Mouse (Mus musculus) hindbrain, embryonic 10.5 days (tissue): Measurements from ENCODE around the gene Rasgrp3. TPM values are rescaled to one million over a fixed set of nuclear protein-coding genes. Genes with fewer than 3 reads are reported as not detected.

Experiments used
- DNase-seq: peaks from one replicate; pipeline ENCODE4 v3.0.0-alpha.2; 2017; ENCODE audit warnings: low spot score
- H3K27ac ChIP-seq: fragments of 300-500 bp; sonication (generic); 2 replicates; pipeline ENCODE4 v1.5.1; 2016; ENCODE audit warnings: mild to moderate bottlenecking, moderate library complexity
- H3K27me3 ChIP-seq: fragments of 300-500 bp; sonication (generic); 2 replicates; pipeline ENCODE4 v1.6.1; 2016; ENCODE audit warnings: mild to moderate bottlenecking; ENCODE audit not compliant: poor library complexity, insufficient read depth, severe bottlenecking
- H3K36me3 ChIP-seq: fragments of 300-500 bp; sonication (generic); 2 replicates; pipeline ENCODE4 v1.6.1; 2016; ENCODE audit warnings: mild to moderate bottlenecking, moderate library complexity
- H3K4me1 ChIP-seq: fragments of 300-500 bp; sonication (generic); replicated peaks from 2 replicates; pipeline ENCODE4 v1.6.1; 2016; ENCODE audit warnings: mild to moderate bottlenecking
- H3K4me3 ChIP-seq: fragments of 300-500 bp; sonication (generic); 2 replicates; pipeline ENCODE4 v1.5.1; 2016; ENCODE audit warnings: mild to moderate bottlenecking, moderate library complexity
- H3K9me3 ChIP-seq: fragments of 300-500 bp; sonication (generic); 2 replicates; pipeline ENCODE4 v1.6.1; 2016; ENCODE audit warnings: mild to moderate bottlenecking, moderate library complexity
- WGBS: fragments of 180-500 bp; shearing (Covaris S2); methylation state at CpG from one replicate; pipeline ENCODE4 v1.1.7; 2016; 5-methylcytosine and 5-hydroxymethylcytosine counted together
- polyA plus RNA-seq: library from polyadenylated mRNA; unstranded; fragments of >200 nt; fragmentation: Nextera tagmentation; extraction: Ambion mirVana; gene quantifications from 2 replicates; pipeline ENCODE4 v1.2.1, GENCODE M21; 2016

Rasgrp3 gene
- polyA plus RNA-seq = 5.1 and 8.0 TPM in 2 replicates

DNA sequence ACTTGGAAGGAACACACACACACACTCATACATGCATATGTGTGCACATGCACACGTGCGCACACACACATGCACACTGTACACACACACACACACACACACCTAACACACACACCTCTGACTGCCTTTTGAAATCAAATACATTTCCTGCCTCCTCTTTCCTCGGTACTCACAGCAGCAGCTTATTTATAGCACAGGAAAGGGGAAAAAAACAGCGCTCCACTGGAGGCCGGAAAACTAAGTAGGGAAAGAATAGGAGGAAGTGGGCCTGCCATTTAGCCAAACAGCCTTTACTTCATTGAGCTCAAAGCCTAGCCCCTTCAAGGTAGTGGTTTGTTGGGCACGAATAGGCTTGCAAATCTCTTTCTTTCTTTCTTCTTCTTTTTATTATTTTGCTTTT lies at the start of gene Rasgrp3:
Rasgrp3 (plus strand) TSS at position 298 of the 400 bp plus-strand sequence.
- Histone ChIP-seq H3K27me3 (no peaks in the 10 kb centered on the region), H3K27ac (no peak within 1 kb of the TSS), H3K9me3 (no peaks in the 10 kb centered on the region), H3K4me1 (peaks cover 32% of the 10 kb centered on the region), H3K4me3 (no peak within 1 kb of the TSS), H3K36me3 (no peaks in the 10 kb centered on the region)
- 71% methylated on average over 6 of the region's 6 CpGs for WGBS
- DNase-seq = no peak

DNA sequence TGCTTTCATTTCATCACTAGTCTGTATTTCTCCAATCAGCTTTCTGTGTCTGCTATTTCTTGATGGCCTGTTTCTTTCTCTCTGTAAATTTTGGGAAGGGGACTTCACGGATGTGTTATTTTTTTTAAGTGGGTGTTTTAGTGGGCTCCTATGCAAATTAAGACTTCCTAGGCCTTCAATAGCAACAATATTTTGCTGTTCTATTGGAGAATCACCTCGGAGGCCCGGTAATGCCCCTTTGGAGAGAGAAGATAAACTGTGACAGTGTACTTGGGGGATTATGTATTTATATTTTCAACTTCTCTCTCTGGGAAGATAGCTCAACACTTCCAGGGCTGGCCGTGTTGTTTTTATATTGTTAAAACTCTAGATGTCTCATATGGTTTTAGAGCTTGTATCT lies 47.3 kb upstream of the Rasgrp3 start:
- Histone ChIP-seq H3K4me1 (no peaks in the 10 kb centered on the region), H3K27me3 (no peaks in the 10 kb centered on the region), H3K9me3 (no peaks in the 10 kb centered on the region), H3K27ac (no peak overlapping the region), H3K36me3 (peaks cover 4% of the 10 kb centered on the region), H3K4me3 (no peak overlapping the region)
- WGBS = 87% methylated on average over 4 of the region's 4 CpGs
- DNase-seq = no peak

DNA sequence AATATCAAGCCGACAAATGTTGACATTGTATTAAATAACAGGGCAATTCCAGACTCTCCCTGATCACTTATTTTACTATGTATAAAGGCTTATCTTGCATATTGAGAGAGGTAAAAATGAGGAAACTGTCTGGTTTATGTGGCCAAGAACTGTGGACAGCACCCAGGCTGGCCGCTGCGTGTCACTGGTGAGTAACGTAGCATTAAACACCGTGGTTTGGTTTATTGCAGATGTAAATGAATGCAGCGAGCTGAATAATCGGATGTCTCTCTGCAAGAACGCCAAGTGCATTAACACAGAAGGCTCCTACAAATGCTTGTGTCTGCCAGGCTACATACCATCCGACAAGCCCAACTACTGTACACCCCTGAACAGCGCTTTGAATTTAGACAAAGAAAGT lies 45.6 kb upstream of the Rasgrp3 start:
- Histone ChIP-seq H3K36me3 (peaks cover 4% of the 10 kb centered on the region), H3K27me3 (no peaks in the 10 kb centered on the region), H3K4me1 (no peaks in the 10 kb centered on the region), H3K27ac (no peak overlapping the region), H3K4me3 (no peak overlapping the region), H3K9me3 (no peaks in the 10 kb centered on the region)
- DNase-seq = no peak
- WGBS = 92% methylated on average over 10 of the region's 10 CpGs

DNA sequence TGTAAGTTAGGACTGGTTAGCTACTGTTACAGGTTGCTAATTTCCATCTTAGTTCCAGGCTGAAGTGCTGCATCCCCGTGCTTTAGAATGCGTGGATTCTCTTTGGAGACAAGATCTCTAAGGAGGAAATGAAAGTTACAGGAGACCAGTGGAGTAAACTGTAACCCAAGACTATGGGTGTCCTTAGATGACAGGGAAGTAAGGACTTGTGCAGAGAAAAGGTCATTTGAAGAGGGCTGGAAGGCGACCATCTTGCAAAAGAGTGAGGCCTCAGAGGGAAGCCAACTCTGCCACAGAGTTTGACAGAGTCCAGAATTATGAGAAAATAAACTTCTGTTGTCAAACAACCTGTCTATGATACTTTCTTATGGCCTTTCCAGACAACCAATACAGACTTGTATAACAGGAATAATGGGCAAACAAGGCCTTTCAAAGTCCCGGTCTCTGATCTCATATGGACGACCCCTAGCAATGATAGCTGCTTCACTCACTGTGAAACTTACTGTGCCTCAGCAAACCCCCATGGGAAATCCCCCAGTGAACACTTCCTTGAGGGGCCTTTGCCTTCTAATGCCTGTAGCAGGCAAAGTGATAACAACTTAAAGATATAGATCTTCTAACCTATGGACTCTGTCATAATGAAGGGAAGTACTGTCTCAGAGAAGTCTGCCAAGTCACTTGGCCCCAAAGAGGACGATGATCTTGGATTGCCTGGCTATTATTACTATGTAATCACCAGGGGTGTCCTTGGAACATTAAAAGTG lies 44.1 kb upstream of the Rasgrp3 start:
- WGBS = 88% methylated on average over 6 of the region's 6 CpGs
- no peaks in the 10 kb centered on the region for H3K27me3 ChIP-seq
- no peak overlapping the region for H3K27ac ChIP-seq
- peaks cover 4% of the 10 kb centered on the region for H3K36me3 ChIP-seq
- H3K4me1 ChIP-seq = no peaks in the 10 kb centered on the region
- no peak for DNase-seq
- H3K4me3 ChIP-seq = no peak overlapping the region
- no peaks in the 10 kb centered on the region for H3K9me3 ChIP-seq

DNA sequence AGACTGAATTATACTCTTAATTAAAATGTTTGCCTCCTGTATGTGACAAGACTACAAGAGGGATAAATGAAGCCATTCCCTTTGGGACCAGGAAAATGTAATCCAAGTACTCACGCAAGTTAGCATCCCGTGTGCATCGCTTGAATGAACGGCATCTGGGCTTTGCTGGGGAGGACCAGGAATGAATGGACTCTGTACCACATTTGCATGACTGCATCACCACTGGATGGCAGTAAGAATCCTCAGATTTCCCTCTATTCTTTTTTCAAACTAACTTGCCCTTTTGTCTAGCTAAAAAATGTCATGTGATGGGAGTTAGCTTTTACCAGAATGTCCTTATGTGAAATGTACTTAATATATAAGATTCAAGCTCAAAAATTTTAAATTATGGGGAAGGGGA lies 29.3 kb upstream of the Rasgrp3 start:
- no peak for DNase-seq
- no peak overlapping the region for H3K4me3 ChIP-seq
- 72% methylated on average over 4 of the region's 4 CpGs for WGBS

DNA sequence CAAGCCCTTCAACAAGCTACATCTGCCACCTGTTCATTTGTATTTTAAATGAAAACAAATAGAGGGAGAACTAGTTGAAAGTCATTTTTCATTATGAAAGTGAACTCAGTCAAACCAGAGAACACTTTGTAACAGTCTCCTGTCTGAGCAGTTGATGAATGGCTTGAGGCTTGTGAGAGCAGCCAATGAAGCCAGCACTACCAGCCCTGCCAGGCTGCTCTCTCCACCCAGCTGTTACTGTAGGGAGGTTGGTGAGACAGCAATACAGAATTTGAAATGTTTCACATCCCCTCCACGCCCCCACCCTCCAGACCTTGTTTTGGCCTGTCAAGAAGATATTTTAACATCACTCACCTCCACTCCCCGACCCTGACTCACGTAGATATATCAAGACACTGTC lies 18.8 kb upstream of the Rasgrp3 start:
- DNase-seq = no peak
- H3K36me3 ChIP-seq = no peaks in the 10 kb centered on the region
- H3K4me1 ChIP-seq = no peaks in the 10 kb centered on the region
- no peaks in the 10 kb centered on the region for H3K27me3 ChIP-seq
- no peak overlapping the region for H3K4me3 ChIP-seq
- no peak overlapping the region for H3K27ac ChIP-seq
- H3K9me3 ChIP-seq = 0 out of 2 replicates have a peak, but pooled peaks cover 6% of the 10 kb centered on the region
- 84% methylated on average over 3 of the region's 3 CpGs for WGBS

More for the DNA sequence above, 29.3 kb upstream of the Rasgrp3 start:
- no peak overlapping the region for H3K27ac ChIP-seq
- no peaks in the 10 kb centered on the region for H3K27me3 ChIP-seq
- no peaks in the 10 kb centered on the region for H3K9me3 ChIP-seq
- H3K4me1 ChIP-seq = no peaks in the 10 kb centered on the region
- no peaks in the 10 kb centered on the region for H3K36me3 ChIP-seq

DNA sequence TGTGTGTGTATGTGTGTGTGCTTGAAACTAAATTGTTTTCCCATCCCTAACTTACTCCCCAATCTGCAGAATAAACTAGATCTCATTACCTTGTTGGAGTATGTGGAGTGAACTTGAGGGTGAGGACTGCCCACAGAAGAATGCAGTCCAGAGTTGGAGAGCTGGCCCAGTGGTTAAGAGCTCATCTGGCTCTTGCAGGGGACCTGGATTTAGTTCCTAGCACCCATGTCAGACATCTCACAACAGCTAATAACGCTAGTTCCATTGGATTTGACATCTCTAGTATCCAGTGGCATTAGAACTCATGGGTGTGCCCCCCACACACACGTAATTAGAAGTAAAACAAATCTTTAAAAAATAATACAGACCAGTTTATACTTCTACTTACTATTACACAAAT lies 1.5 kb upstream of the Rasgrp3 start:
- WGBS = 93% methylated on average over 2 of the region's 2 CpGs
- DNase-seq = no peak
- Histone ChIP-seq H3K4me3 (no peak overlapping the region), H3K27me3 (no peaks in the 10 kb centered on the region), H3K4me1 (peaks cover 29% of the 10 kb centered on the region), H3K36me3 (no peaks in the 10 kb centered on the region), H3K9me3 (no peaks in the 10 kb centered on the region), H3K27ac (no peak overlapping the region)

DNA sequence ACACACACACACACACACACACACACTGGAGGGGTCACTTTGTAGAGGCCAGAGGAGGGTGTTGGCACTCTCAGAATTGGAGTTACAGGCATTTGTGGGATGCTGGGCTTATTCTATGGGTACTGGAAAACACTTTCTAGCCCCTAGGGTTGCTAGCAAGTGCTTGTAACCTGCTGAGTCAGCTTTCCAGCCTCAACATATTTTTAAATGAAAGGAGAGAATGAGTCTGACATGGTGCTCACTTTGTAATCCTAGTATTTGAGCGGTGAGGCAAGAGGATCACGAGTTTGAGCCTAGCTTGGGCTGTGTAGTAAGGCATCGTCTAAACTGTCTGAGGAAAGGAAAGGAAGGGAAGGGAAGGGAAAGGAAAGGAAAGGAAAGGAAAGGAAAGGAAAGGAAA lies 825 bp upstream of the Rasgrp3 start:
- no peaks in the 10 kb centered on the region for H3K9me3 ChIP-seq
- H3K4me3 ChIP-seq = no peak overlapping the region
- no peaks in the 10 kb centered on the region for H3K27me3 ChIP-seq
- H3K4me1 ChIP-seq = peaks cover 32% of the 10 kb centered on the region
- DNase-seq = no peak
- H3K27ac ChIP-seq = no peak overlapping the region
- no peaks in the 10 kb centered on the region for H3K36me3 ChIP-seq
- 84% methylated on average over 3 of the region's 3 CpGs for WGBS

DNA sequence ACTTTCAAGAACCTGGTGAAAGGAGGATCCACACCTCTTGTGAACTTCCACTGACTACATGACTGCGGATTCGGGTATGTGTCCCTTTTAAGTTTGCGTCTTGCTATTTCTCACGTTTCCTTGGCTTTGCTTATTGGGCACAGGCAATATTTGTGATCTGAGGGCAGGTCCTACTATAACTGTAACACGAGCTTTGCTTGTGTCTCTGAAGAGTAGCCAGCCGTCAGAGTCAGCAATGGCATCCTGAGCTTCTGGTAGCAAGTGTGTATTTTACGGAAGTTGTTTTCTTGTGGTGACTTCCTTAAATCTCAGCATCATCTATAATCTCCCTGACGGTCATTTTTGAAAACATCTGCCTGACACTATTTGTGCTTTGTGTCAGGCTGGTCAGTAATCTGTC lies 399 bp downstream of the Rasgrp3 start:
- Histone ChIP-seq H3K4me3 (no peak overlapping the region), H3K4me1 (peaks cover 32% of the 10 kb centered on the region), H3K9me3 (no peaks in the 10 kb centered on the region), H3K27ac (no peak overlapping the region), H3K36me3 (no peaks in the 10 kb centered on the region), H3K27me3 (no peaks in the 10 kb centered on the region)
- whole genome bisulfite sequencing = 79% methylated on average over 8 of the region's 8 CpGs
- no peak for DNase-seq

DNA sequence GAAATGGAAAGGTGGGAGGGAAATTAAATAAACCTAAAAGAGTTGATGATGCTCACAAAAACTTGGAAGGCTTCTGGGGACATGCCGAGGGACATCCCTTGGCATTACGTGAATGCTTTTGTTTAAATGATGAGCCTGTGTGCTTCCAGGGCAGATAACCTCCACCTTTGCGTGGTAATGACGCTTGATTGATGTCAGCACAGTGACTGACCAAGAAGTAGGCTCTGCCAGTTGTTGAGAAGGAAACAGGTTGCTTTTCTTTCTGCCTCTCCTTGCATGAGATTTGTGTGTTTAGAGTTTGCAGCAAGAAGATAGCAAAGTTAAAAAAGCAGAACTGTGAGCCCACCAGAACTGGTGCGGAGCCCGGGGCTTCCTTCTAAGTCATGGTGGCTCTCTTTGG lies 1.1 kb downstream of the Rasgrp3 start:
- DNase-seq = no peak
- no peak overlapping the region for H3K4me3 ChIP-seq
- H3K27me3 ChIP-seq = no peaks in the 10 kb centered on the region
- WGBS = 78% methylated on average over 6 of the region's 6 CpGs
- no peaks in the 10 kb centered on the region for H3K36me3 ChIP-seq
- H3K4me1 ChIP-seq = peaks cover 32% of the 10 kb centered on the region
- H3K27ac ChIP-seq = no peak overlapping the region
- no peaks in the 10 kb centered on the region for H3K9me3 ChIP-seq

DNA sequence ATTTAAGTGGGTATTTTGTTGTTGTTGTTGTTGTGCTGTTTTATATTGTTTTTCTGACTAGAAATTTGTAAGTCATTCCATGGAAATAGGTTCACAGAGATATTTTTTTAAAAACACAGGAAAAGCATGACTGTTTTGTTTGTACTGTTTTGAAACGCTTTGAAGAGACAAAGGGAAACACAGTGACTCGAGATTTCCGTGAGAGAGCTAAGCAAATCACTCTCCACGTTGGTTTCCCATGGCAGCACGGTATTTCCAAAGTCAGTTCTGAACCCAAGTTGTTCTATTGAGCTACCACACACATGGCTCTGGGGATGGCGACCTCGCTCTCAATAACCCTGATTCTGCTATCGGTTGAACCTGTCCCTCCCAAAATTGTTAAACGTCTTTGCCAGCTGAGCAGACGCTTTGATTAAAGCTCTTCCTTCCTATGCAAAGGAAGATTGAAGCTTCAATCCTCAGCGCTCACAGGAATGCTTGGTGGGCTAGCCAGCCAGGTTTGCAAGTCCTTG lies 1.6 kb downstream of the Rasgrp3 start:
- Histone ChIP-seq H3K36me3 (no peaks in the 10 kb centered on the region), H3K27me3 (no peaks in the 10 kb centered on the region), H3K4me1 (peaks cover 29% of the 10 kb centered on the region), H3K27ac (no peak overlapping the region), H3K4me3 (no peak overlapping the region), H3K9me3 (no peaks in the 10 kb centered on the region)
- WGBS = 69% methylated on average over 11 of the region's 11 CpGs
- DNase-seq = no peak

DNA sequence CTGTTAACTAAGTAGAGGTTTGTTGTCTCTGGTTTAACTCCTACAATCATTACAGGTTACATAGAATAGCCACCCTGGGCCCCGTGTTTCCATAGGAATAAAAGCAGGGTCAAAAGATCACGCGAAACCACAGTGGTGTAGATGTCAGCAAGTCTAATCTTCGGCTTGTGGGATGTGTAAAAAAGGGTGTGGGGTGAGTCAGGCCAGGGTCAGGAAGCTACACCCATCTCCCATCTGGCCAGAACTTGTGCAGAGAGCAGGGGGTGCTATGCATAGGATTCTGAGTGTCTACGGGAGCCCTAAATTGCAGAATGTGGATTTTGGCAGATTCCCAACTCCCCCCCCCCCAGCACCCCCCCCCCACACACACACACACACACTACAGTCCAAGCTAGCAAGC lies 2.5 kb downstream of the Rasgrp3 start:
- no peaks in the 10 kb centered on the region for H3K27me3 ChIP-seq
- no peak overlapping the region for H3K4me3 ChIP-seq
- H3K36me3 ChIP-seq = no peaks in the 10 kb centered on the region
- no peak for DNase-seq
- H3K27ac ChIP-seq = no peak overlapping the region
- WGBS = 60% methylated on average over 5 of the region's 5 CpGs
- peaks cover 20% of the 10 kb centered on the region; the same call in 1 of the 2 replicates for H3K4me1 ChIP-seq
- no peaks in the 10 kb centered on the region for H3K9me3 ChIP-seq

DNA sequence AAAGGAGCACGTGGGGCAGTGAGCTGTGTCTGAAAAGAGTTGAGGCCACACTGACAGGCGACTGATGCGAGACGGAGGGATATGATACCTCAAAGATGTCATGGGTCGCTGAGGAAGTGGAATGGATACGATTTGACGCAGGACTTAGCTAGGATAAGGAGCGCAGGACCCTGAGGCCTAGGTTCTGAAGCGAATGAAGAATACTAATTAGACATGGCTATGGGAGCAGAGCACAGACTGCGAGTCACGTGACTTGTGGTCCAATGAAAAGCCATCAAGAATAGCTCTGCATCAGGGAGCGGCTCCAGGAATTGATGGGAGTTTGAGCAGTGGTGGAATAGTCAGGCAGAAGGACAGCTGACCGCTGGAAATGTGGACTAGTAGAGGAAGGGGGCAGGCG lies 3.4 kb downstream of the Rasgrp3 start:
- H3K36me3 ChIP-seq = no peaks in the 10 kb centered on the region
- 70% methylated on average over 14 of the region's 14 CpGs for WGBS
- H3K27me3 ChIP-seq = no peaks in the 10 kb centered on the region
- H3K27ac ChIP-seq = no peak overlapping the region
- H3K4me1 ChIP-seq = peaks cover 19% of the 10 kb centered on the region; the same call in 1 of the 2 replicates
- H3K9me3 ChIP-seq = no peaks in the 10 kb centered on the region
- DNase-seq = no peak
- no peak overlapping the region for H3K4me3 ChIP-seq
